Mouse (Mus musculus): ENCODE data around the gene Bckdha. TPM values are rescaled to one million over a fixed set of nuclear protein-coding genes. Genes with fewer than 3 reads are reported as not detected.

Bckdha gene
- polyA plus RNA-seq, 1 experiment from 2014 or later: 54.7 TPM

GRCm38 (mm10) chr7:25607196-25607595 lies 51.6 kb downstream of the Bckdha start:
- WGBS: 83% methylated on average over 2 of the region's 2 CpGs
- no peak for ATAC-seq (ENCODE audit: insufficient number of reproducible peaks, low FRiP score, low TSS enrichment, low read depth)
- DNase-seq (ENCODE audit: low spot score): no peak
- Histone ChIP-seq H3K4me1 (ENCODE audit: control insufficient read depth, insufficient read depth, low read length) (no peaks in the 10 kb centered on the region), H3K9ac (ENCODE audit: low read length) (no peak overlapping the region), H3K27ac (replicated peaks; ENCODE audit: low read depth, low read length) (no peak overlapping the region), H3K4me2 (ENCODE audit: low read depth, severe bottlenecking) (no peak overlapping the region), H3K36me3 (ENCODE audit: control insufficient read depth, insufficient read depth, low read length) (no peaks in the 10 kb centered on the region), H3K4me3 (ENCODE audit: low read depth, low read length) (no peak overlapping the region), H3K27me3 (ENCODE audit: control insufficient read depth, insufficient read depth, low read length) (no peaks in the 10 kb centered on the region), H3K9me3 (ENCODE audit: control insufficient read depth, low read length) (no peaks in the 10 kb centered on the region)

GRCm38 (mm10) chr7:25606625-25607063 lies 52.1 kb downstream of the Bckdha start:
- Histone ChIP-seq H3K27ac (replicated peaks; ENCODE audit: low read depth, low read length) (no peak overlapping the region), H3K4me3 (ENCODE audit: low read depth, low read length) (no peak overlapping the region), H3K36me3 (ENCODE audit: control insufficient read depth, insufficient read depth, low read length) (no peaks in the 10 kb centered on the region), H3K9ac (ENCODE audit: low read length) (no peak overlapping the region), H3K27me3 (ENCODE audit: control insufficient read depth, insufficient read depth, low read length) (no peaks in the 10 kb centered on the region), H3K9me3 (ENCODE audit: control insufficient read depth, low read length) (no peaks in the 10 kb centered on the region), H3K4me1 (ENCODE audit: control insufficient read depth, insufficient read depth, low read length) (no peaks in the 10 kb centered on the region), H3K4me2 (ENCODE audit: low read depth, severe bottlenecking) (no peak overlapping the region)
- 84% methylated on average over 4 of the region's 4 CpGs for WGBS
- ATAC-seq (ENCODE audit: insufficient number of reproducible peaks, low FRiP score, low TSS enrichment, low read depth) (no peak), DNase-seq (ENCODE audit: low spot score) (no peak)

GRCm38 (mm10) chr7:25601346-25601745 lies 57.4 kb downstream of the Bckdha start:
- DNase-seq (ENCODE audit: low spot score) (no peak), ATAC-seq (ENCODE audit: insufficient number of reproducible peaks, low FRiP score, low TSS enrichment, low read depth) (no peak)
- WGBS: 91% methylated on average over 16 of the region's 16 CpGs
- no peaks in the 10 kb centered on the region for H3K4me1 ChIP-seq (ENCODE audit: control insufficient read depth, insufficient read depth, low read length)
- no peak overlapping the region for H3K4me3 ChIP-seq (ENCODE audit: low read depth, low read length)
- H3K9me3 ChIP-seq (ENCODE audit: control insufficient read depth, low read length): no peaks in the 10 kb centered on the region
- H3K36me3 ChIP-seq (ENCODE audit: control insufficient read depth, insufficient read depth, low read length): no peaks in the 10 kb centered on the region
- no peaks in the 10 kb centered on the region for H3K27me3 ChIP-seq (ENCODE audit: control insufficient read depth, insufficient read depth, low read length)
- no peak overlapping the region for H3K4me2 ChIP-seq (ENCODE audit: low read depth, severe bottlenecking)
- no peak overlapping the region for H3K27ac ChIP-seq (replicated peaks; ENCODE audit: low read depth, low read length)
- H3K9ac ChIP-seq (ENCODE audit: low read length): no peak overlapping the region

- 86% methylated on average over 11 of the region's 11 CpGs for WGBS
- no peaks in the 10 kb centered on the region for H3K9me3 ChIP-seq (ENCODE audit: control insufficient read depth, low read length)
- DNase-seq (ENCODE audit: low spot score) (no peak), ATAC-seq (ENCODE audit: insufficient number of reproducible peaks, low FRiP score, low TSS enrichment, low read depth) (no peak)
- no peak overlapping the region for H3K4me2 ChIP-seq (ENCODE audit: low read depth, severe bottlenecking)
- H3K27ac ChIP-seq (replicated peaks; ENCODE audit: low read depth, low read length): no peak overlapping the region
- H3K9ac ChIP-seq (ENCODE audit: low read length): no peak overlapping the region
- H3K4me3 ChIP-seq (ENCODE audit: low read depth, low read length): no peak overlapping the region
- no peaks in the 10 kb centered on the region for H3K27me3 ChIP-seq (ENCODE audit: control insufficient read depth, insufficient read depth, low read length)
- no peaks in the 10 kb centered on the region for H3K4me1 ChIP-seq (ENCODE audit: control insufficient read depth, insufficient read depth, low read length)
- H3K36me3 ChIP-seq (ENCODE audit: control insufficient read depth, insufficient read depth, low read length): no peaks in the 10 kb centered on the region
Measured at GRCm38 (mm10) chr7:25600666-25601065, 58.1 kb downstream of the Bckdha start.

GRCm38 (mm10) chr7:25599663-25600062 lies 59.1 kb downstream of the Bckdha start:
- H3K27me3 ChIP-seq (ENCODE audit: control insufficient read depth, insufficient read depth, low read length): no peaks in the 10 kb centered on the region
- H3K27ac ChIP-seq (replicated peaks; ENCODE audit: low read depth, low read length): no peak overlapping the region
- 15% methylated on average over 10 of the region's 10 CpGs for WGBS
- DNase-seq (ENCODE audit: low spot score): peak; percentile 88
- no peak overlapping the region for H3K4me2 ChIP-seq (ENCODE audit: low read depth, severe bottlenecking)
- no peak overlapping the region for H3K9ac ChIP-seq (ENCODE audit: low read length)
- no peaks in the 10 kb centered on the region for H3K36me3 ChIP-seq (ENCODE audit: control insufficient read depth, insufficient read depth, low read length)
- no peak overlapping the region for H3K4me3 ChIP-seq (ENCODE audit: low read depth, low read length)
- no peaks in the 10 kb centered on the region for H3K4me1 ChIP-seq (ENCODE audit: control insufficient read depth, insufficient read depth, low read length)
- no peaks in the 10 kb centered on the region for H3K9me3 ChIP-seq (ENCODE audit: control insufficient read depth, low read length)
- no peak for ATAC-seq (ENCODE audit: insufficient number of reproducible peaks, low FRiP score, low TSS enrichment, low read depth)

GRCm38 (mm10) chr7:25593859-25594258 lies 64.9 kb downstream of the Bckdha start:
- no peak overlapping the region for H3K9ac ChIP-seq (ENCODE audit: low read length)
- DNase-seq (ENCODE audit: low spot score) (no peak), ATAC-seq (ENCODE audit: insufficient number of reproducible peaks, low FRiP score, low TSS enrichment, low read depth) (no peak)
- H3K4me3 ChIP-seq (ENCODE audit: low read depth, low read length): no peak overlapping the region
- no peak overlapping the region for H3K4me2 ChIP-seq (ENCODE audit: low read depth, severe bottlenecking)
- 83% methylated on average over 3 of the region's 3 CpGs for WGBS
- no peaks in the 10 kb centered on the region for H3K4me1 ChIP-seq (ENCODE audit: control insufficient read depth, insufficient read depth, low read length)
- H3K27me3 ChIP-seq (ENCODE audit: control insufficient read depth, insufficient read depth, low read length): no peaks in the 10 kb centered on the region
- no peaks in the 10 kb centered on the region for H3K9me3 ChIP-seq (ENCODE audit: control insufficient read depth, low read length)
- H3K27ac ChIP-seq (replicated peaks; ENCODE audit: low read depth, low read length): no peak overlapping the region
- H3K36me3 ChIP-seq (ENCODE audit: control insufficient read depth, insufficient read depth, low read length): no peaks in the 10 kb centered on the region

GRCm38 (mm10) chr7:25591226-25591625 lies 67.6 kb downstream of the Bckdha start:
- H3K36me3 ChIP-seq (ENCODE audit: control insufficient read depth, insufficient read depth, low read length): no peaks in the 10 kb centered on the region
- H3K9me3 ChIP-seq (ENCODE audit: control insufficient read depth, low read length): no peaks in the 10 kb centered on the region
- H3K27me3 ChIP-seq (ENCODE audit: control insufficient read depth, insufficient read depth, low read length): no peaks in the 10 kb centered on the region
- no peak overlapping the region for H3K9ac ChIP-seq (ENCODE audit: low read length)
- no peak overlapping the region for H3K27ac ChIP-seq (replicated peaks; ENCODE audit: low read depth, low read length)
- H3K4me3 ChIP-seq (ENCODE audit: low read depth, low read length): no peak overlapping the region
- 90% methylated on average over 2 of the region's 2 CpGs for WGBS
- DNase-seq (ENCODE audit: low spot score): no peak
- H3K4me1 ChIP-seq (ENCODE audit: control insufficient read depth, insufficient read depth, low read length): no peaks in the 10 kb centered on the region
- no peak overlapping the region for H3K4me2 ChIP-seq (ENCODE audit: low read depth, severe bottlenecking)
- no peak for ATAC-seq (ENCODE audit: insufficient number of reproducible peaks, low FRiP score, low TSS enrichment, low read depth)

- 77% methylated on average over 9 of the region's 9 CpGs for whole genome bisulfite sequencing
- ATAC-seq (ENCODE audit: insufficient number of reproducible peaks, low FRiP score, low TSS enrichment, low read depth): no peak
Measured at GRCm38 (mm10) chr7:25585351-25586204, 73.2 kb downstream of the Bckdha start.

More at GRCm38 (mm10) chr7:25585351-25586204, 73.2 kb downstream of the Bckdha start:
- no peak overlapping the region for H3K27ac ChIP-seq (replicated peaks; ENCODE audit: low read depth, low read length)
- no peaks in the 10 kb centered on the region for H3K36me3 ChIP-seq (ENCODE audit: control insufficient read depth, insufficient read depth, low read length)
- no peak overlapping the region for H3K4me3 ChIP-seq (ENCODE audit: low read depth, low read length)
- H3K27me3 ChIP-seq (ENCODE audit: control insufficient read depth, insufficient read depth, low read length): no peaks in the 10 kb centered on the region
- H3K4me2 ChIP-seq (ENCODE audit: low read depth, severe bottlenecking): no peak overlapping the region
- H3K9me3 ChIP-seq (ENCODE audit: control insufficient read depth, low read length): no peaks in the 10 kb centered on the region
- DNase-seq (ENCODE audit: low spot score): no peak
- no peaks in the 10 kb centered on the region for H3K4me1 ChIP-seq (ENCODE audit: control insufficient read depth, insufficient read depth, low read length)
- H3K9ac ChIP-seq (ENCODE audit: low read length): no peak overlapping the region

Data from limb, embryonic 11.5 days (tissue).